Mouse (Mus musculus): ENCODE data around the gene Vmn2r52. TPM values are rescaled to one million over a fixed set of nuclear protein-coding genes. Genes with fewer than 3 reads are reported as not detected.
"Not testable (repeated sequence)": the region's sequence is repeated elsewhere in the genome, so short reads cannot be mapped to it uniquely, and the experiment has no call there.

The Vmn2r52 gene
- not detected in 2 replicates for polyA plus RNA-seq (2016; fragmentation: Nextera tagmentation; extraction: Ambion mirVana)

DNA sequence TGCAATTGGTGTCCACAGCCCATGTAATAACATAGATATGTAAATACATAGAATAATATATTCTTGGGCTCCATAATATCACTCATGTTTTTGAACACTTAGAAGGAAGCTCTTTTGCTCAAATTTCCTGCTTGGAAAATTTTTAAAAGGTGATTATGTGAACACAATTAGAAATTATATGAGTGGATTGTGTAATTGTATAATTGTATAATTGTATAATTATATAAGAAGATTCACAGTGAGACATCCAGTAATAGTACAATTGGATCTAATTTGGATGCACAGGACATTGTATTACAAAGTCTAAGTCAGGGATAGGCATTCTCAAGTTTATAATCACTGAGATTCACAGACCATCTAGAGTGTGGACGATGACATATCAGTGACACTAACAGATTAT is at the start of gene Vmn2r52:
Gene Vmn2r52 (minus strand): TSS at position 101 of the 400 bp plus-strand sequence.
- no peaks in the 10 kb centered on the region for H3K4me1 ChIP-seq
- H3K4me2 ChIP-seq (replicated peaks): no peak within 1 kb of the TSS
- no peak within 1 kb of the TSS for H3K27ac ChIP-seq
- H3K27me3 ChIP-seq: no peaks in the 10 kb centered on the region
- H3K9ac ChIP-seq: no peak within 1 kb of the TSS
- WGBS: 81% methylated on average over 1 of the region's 1 CpGs
- no peak for ATAC-seq (ENCODE audit: low FRiP score)
- peaks cover 9% of the 10 kb centered on the region for H3K9me3 ChIP-seq (replicated peaks)
- no peaks in the 10 kb centered on the region for H3K36me3 ChIP-seq
- no peak within 1 kb of the TSS for H3K4me3 ChIP-seq

DNA sequence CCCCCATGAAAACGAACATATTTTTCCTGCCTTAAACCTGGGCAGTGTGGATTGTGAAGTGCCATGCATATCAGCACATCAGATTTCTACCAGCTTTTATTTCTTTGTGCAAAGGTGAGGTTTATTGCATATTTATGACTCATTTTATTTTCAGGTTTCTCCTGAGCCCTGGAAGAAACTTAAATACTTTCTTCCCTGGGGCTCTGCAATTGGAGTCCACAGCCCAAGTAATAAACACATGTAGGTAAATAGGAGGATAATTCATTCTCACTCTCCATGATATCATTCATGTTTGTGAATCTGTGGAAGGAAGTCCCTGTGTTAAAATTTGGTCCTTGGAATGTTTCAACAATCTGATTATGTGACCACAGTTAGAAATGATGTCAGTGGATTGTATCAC is 70.7 kb downstream of the Vmn2r52 start, which contains the start of gene Vmn2r51:
Gene Vmn2r51 (minus strand): TSS at position 101 of the 400 bp plus-strand sequence.
- H3K4me3 ChIP-seq; H3K36me3 ChIP-seq; H3K27me3 ChIP-seq; H3K4me2 ChIP-seq (replicated peaks); ATAC-seq (ENCODE audit: low FRiP score); H3K9ac ChIP-seq; H3K27ac ChIP-seq; H3K4me1 ChIP-seq: not testable (repeated sequence)
- H3K9me3 ChIP-seq (replicated peaks): peaks cover 16% of the 10 kb centered on the region
- 71% methylated on average over 1 of the region's 1 CpGs for WGBS

Other genes with a start within 250 kb of the Vmn2r52 start
- not detected in 2 replicates for gene Vmn2r48, start 223.0 kb downstream of the Vmn2r52 start, polyA plus RNA-seq (2016; fragmentation: Nextera tagmentation; extraction: Ambion mirVana)
- not detected in 2 replicates for gene Vmn2r49, start 184.3 kb downstream of the Vmn2r52 start, polyA plus RNA-seq (2016; fragmentation: Nextera tagmentation; extraction: Ambion mirVana)
- gene Vmn2r50, start 123.3 kb downstream of the Vmn2r52 start, polyA plus RNA-seq (2016; fragmentation: Nextera tagmentation; extraction: Ambion mirVana): not detected in 2 replicates
- not detected in 2 replicates for gene Vmn2r51, start 70.8 kb downstream of the Vmn2r52 start, polyA plus RNA-seq (2016; fragmentation: Nextera tagmentation; extraction: Ambion mirVana)
- not detected in 2 replicates for gene Vmn1r66, start 101.4 kb upstream of the Vmn2r52 start, polyA plus RNA-seq (2016; fragmentation: Nextera tagmentation; extraction: Ambion mirVana)